Mouse (Mus musculus): ENCODE results near the gene Tmem109. TPM values are rescaled to one million over a fixed set of nuclear protein-coding genes. Genes with fewer than 3 reads are reported as not detected.

The Tmem109 gene
- polyA plus RNA-seq, 1 experiment from 2014 or later: 36.6 TPM

DNA sequence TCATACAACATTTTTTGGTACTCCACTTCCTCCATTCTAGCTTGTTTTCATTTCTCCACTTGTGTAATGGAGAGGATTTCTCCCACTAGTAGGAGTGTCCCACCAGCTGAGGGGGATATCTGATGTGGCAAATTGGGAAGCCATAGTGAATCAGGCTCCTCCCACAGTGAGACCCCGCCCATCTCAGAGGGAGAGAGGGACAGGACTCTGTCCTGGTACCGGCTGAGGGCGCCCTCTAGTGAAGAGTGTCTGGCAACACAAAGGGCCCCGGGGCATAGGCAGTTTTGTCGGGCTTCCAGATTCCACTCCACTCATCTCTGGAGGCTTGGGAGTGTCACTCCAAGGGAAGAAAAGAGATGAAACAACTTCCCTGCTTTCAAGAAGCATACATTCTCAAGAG, 50.4 kb downstream of the Tmem109 start:
- 8% methylated on average over 5 of the region's 5 CpGs for WGBS
- Histone ChIP-seq H3K27ac (no peak overlapping the region), H3K9ac (no peak overlapping the region), H3K4me3 (replicated peaks) (no peak overlapping the region), H3K4me2 (no peak overlapping the region), H3K36me3 (replicated peaks) (no peaks in the 10 kb centered on the region), H3K27me3 (no peaks in the 10 kb centered on the region), H3K9me3 (no peaks in the 10 kb centered on the region), H3K4me1 (no peaks in the 10 kb centered on the region)
- ATAC-seq (ENCODE audit: low FRiP score): 0 out of 2 replicates have a peak, but pooled peaks have one; percentile 27

DNA sequence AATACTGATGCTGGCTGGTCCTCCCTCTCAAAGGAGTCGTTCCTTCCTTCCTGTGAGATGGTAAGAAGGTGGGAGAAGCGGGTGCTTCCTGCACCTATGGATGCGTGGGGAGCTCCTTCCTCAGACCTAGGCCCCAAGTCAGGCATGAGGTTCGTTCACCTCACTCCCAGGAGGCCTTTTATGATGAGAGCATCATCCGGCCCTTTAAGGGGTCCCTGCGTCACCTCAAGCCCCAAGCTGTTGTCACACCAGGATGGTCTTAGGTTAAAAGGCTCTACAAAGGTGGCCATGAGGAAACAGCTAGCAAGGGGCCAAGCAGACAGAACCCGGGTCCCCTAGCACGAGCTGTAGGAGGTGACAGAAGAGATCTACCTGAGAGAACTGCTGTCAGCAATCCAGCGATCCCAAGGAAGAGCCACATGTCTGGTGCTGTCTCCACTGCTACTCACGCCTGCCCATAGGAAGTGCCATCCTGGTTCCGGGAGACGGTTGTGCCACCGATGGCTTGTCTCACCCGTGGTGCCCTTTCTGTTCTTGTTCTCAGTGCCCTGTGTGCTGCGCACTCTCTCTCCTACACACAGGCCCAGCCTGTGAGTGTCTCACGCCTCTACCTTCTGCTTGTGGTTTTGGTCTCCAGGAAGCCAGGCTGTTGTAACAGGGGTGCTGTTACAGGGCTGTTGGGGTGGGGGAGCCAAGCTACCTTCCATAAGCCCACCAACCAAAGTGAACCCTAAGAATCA, 52.2 kb downstream of the Tmem109 start, which contains the start of gene Cd6:
TSS of gene Cd6 (minus strand) at position 623 of the 740 bp plus-strand sequence.
- no peak within 1 kb of the TSS for H3K27ac ChIP-seq
- no peak for ATAC-seq (ENCODE audit: low FRiP score)
- H3K27me3 ChIP-seq: no peaks in the 10 kb centered on the region
- H3K4me1 ChIP-seq: 0 out of 2 replicates have a peak, but pooled peaks cover 3% of the 10 kb centered on the region
- no peak within 1 kb of the TSS for H3K9ac ChIP-seq
- WGBS: 92% methylated on average over 16 of the region's 16 CpGs
- no peaks in the 10 kb centered on the region for H3K36me3 ChIP-seq (replicated peaks)
- no peaks in the 10 kb centered on the region for H3K9me3 ChIP-seq
- no peak within 1 kb of the TSS for H3K4me2 ChIP-seq
- no peak within 1 kb of the TSS for H3K4me3 ChIP-seq (replicated peaks)

DNA sequence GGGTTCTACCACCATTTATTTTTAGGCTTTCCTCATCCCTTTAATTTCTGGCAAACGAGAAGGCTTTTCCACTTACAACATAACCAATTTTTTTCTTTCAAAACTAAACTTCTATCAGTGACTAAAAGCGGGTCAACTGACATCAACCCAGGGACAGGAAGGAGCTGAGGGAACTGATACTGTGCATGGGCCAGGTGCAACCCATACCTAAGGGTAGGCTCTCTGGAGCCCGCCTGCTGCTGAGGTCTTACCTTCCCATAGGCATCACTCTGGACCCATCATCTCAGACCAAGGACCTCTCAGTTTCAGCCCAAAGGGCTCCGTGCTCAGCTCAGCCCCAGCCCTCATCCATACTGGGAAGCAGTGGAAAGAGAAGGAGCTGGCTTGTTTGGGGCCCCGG, 53.5 kb downstream of the Tmem109 start:
- H3K4me2 ChIP-seq: no peak overlapping the region
- no peak overlapping the region for H3K9ac ChIP-seq
- 88% methylated on average over 5 of the region's 5 CpGs for WGBS
- H3K9me3 ChIP-seq: no peaks in the 10 kb centered on the region
- H3K4me3 ChIP-seq (replicated peaks): no peak overlapping the region
- no peak overlapping the region for H3K27ac ChIP-seq
- ATAC-seq (ENCODE audit: low FRiP score): no peak
- 0 out of 2 replicates have a peak, but pooled peaks cover 3% of the 10 kb centered on the region for H3K4me1 ChIP-seq
- no peaks in the 10 kb centered on the region for H3K36me3 ChIP-seq (replicated peaks)
- no peaks in the 10 kb centered on the region for H3K27me3 ChIP-seq

DNA sequence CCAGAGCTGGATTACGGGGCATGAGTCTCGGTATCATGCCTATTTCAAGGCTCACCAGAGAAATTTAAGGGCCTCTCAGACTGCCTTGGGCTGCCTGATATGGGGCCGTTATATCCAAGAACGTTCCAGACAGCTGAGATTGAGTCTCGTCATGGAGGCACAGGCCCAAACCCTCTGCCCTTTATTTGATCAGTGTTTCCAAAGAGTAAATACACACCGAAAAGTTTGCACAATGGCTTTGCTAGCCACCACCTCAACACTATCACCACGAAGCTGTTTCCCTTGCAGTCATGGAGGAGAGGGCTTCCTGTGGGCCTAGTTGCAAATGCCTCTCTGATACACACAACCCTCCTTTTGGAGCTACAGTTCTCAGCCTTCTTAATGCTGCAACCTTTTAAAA, 57.7 kb downstream of the Tmem109 start:
- ATAC-seq (ENCODE audit: low FRiP score): no peak
- H3K4me3 ChIP-seq (replicated peaks): no peak overlapping the region
- no peaks in the 10 kb centered on the region for H3K27me3 ChIP-seq
- H3K9me3 ChIP-seq: no peaks in the 10 kb centered on the region
- H3K36me3 ChIP-seq (replicated peaks): no peaks in the 10 kb centered on the region
- WGBS: 90% methylated on average over 7 of the region's 7 CpGs
- H3K4me2 ChIP-seq: no peak overlapping the region
- 0 out of 2 replicates have a peak, but pooled peaks cover 3% of the 10 kb centered on the region for H3K4me1 ChIP-seq
- H3K27ac ChIP-seq: no peak overlapping the region
- H3K9ac ChIP-seq: no peak overlapping the region

DNA sequence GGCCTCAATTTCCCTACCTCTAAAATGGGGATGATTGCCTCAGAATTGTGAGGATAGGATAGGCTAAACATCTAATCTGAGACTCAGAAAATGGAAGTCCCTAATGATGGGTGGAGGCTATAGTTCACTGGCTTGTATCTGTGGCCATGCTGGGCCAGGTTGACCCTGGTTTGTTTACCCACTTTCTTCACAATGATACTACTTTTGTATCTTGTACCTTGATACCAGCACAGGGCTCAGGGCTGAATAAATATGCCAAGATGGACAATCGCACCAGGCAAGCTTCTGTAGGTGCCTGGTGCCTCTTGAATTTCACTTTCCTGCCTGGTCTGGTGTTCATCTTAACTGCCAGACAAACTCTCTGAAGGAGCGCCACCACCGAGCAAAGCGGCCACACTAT, 59.3 kb downstream of the Tmem109 start:
- ATAC-seq (ENCODE audit: low FRiP score): no peak
- H3K4me2 ChIP-seq: no peak overlapping the region
- WGBS: 99% methylated on average over 4 of the region's 4 CpGs

DNA sequence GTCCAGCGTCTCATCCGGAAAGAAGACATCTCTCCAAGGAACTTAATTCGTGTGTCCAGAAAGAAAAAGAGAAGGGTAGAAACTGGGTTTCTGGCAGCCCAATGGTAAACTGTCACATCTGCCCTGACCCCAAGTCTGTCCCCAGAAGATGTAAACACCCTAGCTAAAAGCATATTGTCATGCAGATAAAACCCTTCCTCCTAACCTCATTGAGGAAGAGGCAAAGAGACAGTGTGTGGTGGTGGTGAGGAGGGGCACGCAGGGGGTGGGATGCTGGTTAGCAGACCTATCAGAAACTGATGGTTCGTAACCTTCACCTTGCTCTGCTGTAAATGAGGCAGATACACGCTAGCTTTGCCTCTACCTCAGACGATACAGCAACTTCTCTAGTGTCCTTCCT, 60.5 kb downstream of the Tmem109 start:
- H3K4me1 ChIP-seq: peaks cover 6% of the 10 kb centered on the region; the same call in 1 of the 2 replicates
- no peak for ATAC-seq (ENCODE audit: low FRiP score)
- 69% methylated on average over 7 of the region's 7 CpGs for WGBS

More for the DNA sequence above, 59.3 kb downstream of the Tmem109 start:
- Histone ChIP-seq H3K27me3 (no peaks in the 10 kb centered on the region), H3K4me1 (peaks cover 6% of the 10 kb centered on the region; the same call in 1 of the 2 replicates), H3K9me3 (no peaks in the 10 kb centered on the region), H3K4me3 (replicated peaks) (no peak overlapping the region), H3K27ac (no peak overlapping the region), H3K36me3 (replicated peaks) (no peaks in the 10 kb centered on the region), H3K9ac (no peak overlapping the region)

More for the DNA sequence above, 60.5 kb downstream of the Tmem109 start:
- Histone ChIP-seq H3K4me3 (replicated peaks) (no peak overlapping the region), H3K27ac (no peak overlapping the region), H3K4me2 (no peak overlapping the region), H3K9ac (no peak overlapping the region), H3K36me3 (replicated peaks) (no peaks in the 10 kb centered on the region), H3K9me3 (no peaks in the 10 kb centered on the region), H3K27me3 (no peaks in the 10 kb centered on the region)

Other genes starting within 250 kb of the Tmem109 start
- gene Vwce, start 247.8 kb downstream of the Tmem109 start, polyA plus RNA-seq (2016; fragmentation: Nextera tagmentation; extraction: Ambion mirVana): 0.44 and 0.45 TPM in 2 replicates
- not detected in 2 replicates for gene Pga5, start 203.9 kb downstream of the Tmem109 start, polyA plus RNA-seq (2016; fragmentation: Nextera tagmentation; extraction: Ambion mirVana)
- 32.5 and 35.2 TPM in 2 replicates for gene Vps37c, start 193.3 kb downstream of the Tmem109 start, polyA plus RNA-seq (2016; fragmentation: Nextera tagmentation; extraction: Ambion mirVana)
- not detected in 2 replicates for gene Cd5, start 143.0 kb downstream of the Tmem109 start, polyA plus RNA-seq (2016; fragmentation: Nextera tagmentation; extraction: Ambion mirVana)
- not detected in 2 replicates for gene Cd6, start 51.9 kb downstream of the Tmem109 start, polyA plus RNA-seq (2016; fragmentation: Nextera tagmentation; extraction: Ambion mirVana)
- 0.12 and 0.38 TPM in 2 replicates for gene Slc15a3, start 42.3 kb downstream of the Tmem109 start, polyA plus RNA-seq (2016; fragmentation: Nextera tagmentation; extraction: Ambion mirVana)
- 115 and 126 TPM in 2 replicates for gene Tmem132a, start 12.1 kb downstream of the Tmem109 start, polyA plus RNA-seq (2016; fragmentation: Nextera tagmentation; extraction: Ambion mirVana)
- 43.3 and 49.6 TPM in 2 replicates for gene Prpf19, start 13.2 kb upstream of the Tmem109 start, polyA plus RNA-seq (2016; fragmentation: Nextera tagmentation; extraction: Ambion mirVana)
- not detected in 2 replicates for gene Zp1, start 38.6 kb upstream of the Tmem109 start, polyA plus RNA-seq (2016; fragmentation: Nextera tagmentation; extraction: Ambion mirVana)
- gene Ptgdr2, start 55.2 kb upstream of the Tmem109 start, polyA plus RNA-seq (2016; fragmentation: Nextera tagmentation; extraction: Ambion mirVana): 0.08 TPM in 1 of 2 replicates, not detected in the other
- 26.2 and 27.0 TPM in 2 replicates for gene Ccdc86, start 67.3 kb upstream of the Tmem109 start, polyA plus RNA-seq (2016; fragmentation: Nextera tagmentation; extraction: Ambion mirVana)
- gene Ms4a10, start 92.7 kb upstream of the Tmem109 start, polyA plus RNA-seq (2016; fragmentation: Nextera tagmentation; extraction: Ambion mirVana): not detected in 2 replicates
- not detected in 2 replicates for gene Ms4a15, start 111.2 kb upstream of the Tmem109 start, polyA plus RNA-seq (2016; fragmentation: Nextera tagmentation; extraction: Ambion mirVana)
- not detected in 2 replicates for gene Ms4a18, start 136.0 kb upstream of the Tmem109 start, polyA plus RNA-seq (2016; fragmentation: Nextera tagmentation; extraction: Ambion mirVana)
- gene Ms4a8a, start 199.1 kb upstream of the Tmem109 start, polyA plus RNA-seq (2016; fragmentation: Nextera tagmentation; extraction: Ambion mirVana): not detected in 2 replicates
- not detected in 2 replicates for gene 1700017D01Rik, start 248.9 kb upstream of the Tmem109 start, polyA plus RNA-seq (2016; fragmentation: Nextera tagmentation; extraction: Ambion mirVana)

Measured in forebrain, embryonic 12.5 days (tissue).